Mouse (Mus musculus): ENCODE results near the gene Kcna10.

DNA sequence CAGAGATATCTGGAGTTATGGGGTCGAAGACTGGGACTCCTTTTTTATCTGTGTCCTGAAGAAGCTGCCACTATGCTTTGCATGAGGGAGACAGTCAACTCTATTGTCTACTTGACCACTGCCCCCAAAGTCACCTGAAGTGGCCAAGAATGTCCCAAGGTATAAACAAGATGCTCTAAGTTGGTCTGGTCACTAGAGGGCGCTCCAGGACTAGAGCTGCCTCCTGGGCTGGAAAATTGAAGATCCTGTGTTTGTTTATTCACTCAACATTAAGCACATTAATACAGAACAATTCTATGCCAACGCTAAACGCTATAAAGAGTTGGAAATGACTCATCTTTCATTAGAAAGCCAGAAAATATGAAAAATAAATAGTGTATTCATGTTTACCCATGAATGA lies 23.1 kb downstream of the Kcna10 start:
- TF ChIP-seq CTCF (IDR thresholded peaks at IDR 0.05; ENCODE audit: low read depth) (peak; percentile 87), EP300 (IDR thresholded peaks at IDR 0.05; ENCODE audit: low read depth) (no peak)
